Mouse (Mus musculus): Measurements from ENCODE around the gene Borcs6. TPM values are rescaled to one million over a fixed set of nuclear protein-coding genes. Genes with fewer than 3 reads are reported as not detected.
"Not testable (repeated sequence)": the region's sequence is repeated elsewhere in the genome, so short reads cannot be mapped to it uniquely, and the experiment has no call there.

Gene Borcs6
- 10 to 100 TPM; 21.3 to 26.4 TPM for total RNA-seq (2021)
- polyA plus RNA-seq (2012; rRNA removed) = 38.9 and 41.4 TPM in 2 replicates
- long read RNA-seq, transcript Borcs6-201 (1 exons, 1,862 nt) = major isoform, 18 of 18 reads
- long read RNA-seq, partial matches to known transcripts = 0 of 18 reads
- long read RNA-seq, other reads (novel, unspliced or antisense) = 0 of 18 reads

DNA sequence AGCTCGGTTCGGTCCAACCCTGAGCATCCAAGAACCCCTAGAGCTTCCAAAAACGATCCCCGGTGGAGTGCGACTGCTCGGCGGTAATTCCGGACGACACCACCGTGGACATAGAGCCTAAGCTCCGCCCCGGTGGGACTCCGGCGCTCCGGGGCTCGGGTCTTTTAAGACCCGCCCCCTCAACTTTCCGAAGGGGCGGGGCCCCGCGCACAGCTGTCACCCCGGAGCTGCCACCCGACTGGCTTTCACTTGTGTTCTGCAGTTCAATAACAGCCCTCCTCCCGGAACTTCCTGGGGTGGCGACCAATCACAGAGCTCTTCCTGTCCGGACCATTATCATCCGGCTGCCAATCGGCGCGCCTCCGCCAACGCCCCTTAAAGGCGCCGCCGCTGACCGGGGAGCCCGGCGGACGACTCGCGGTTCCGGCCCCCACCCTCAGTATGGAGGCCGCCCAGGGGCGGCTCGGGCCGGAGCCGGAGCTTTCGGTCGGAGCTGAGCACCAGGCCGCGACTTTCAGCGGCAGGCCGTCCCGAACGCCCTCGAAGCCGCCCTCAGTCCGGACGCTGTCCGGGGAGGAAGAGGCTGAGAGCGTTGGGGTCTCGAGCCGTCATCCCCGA lies at the start of gene Borcs6:
Gene Borcs6 (plus strand): TSS at position 361 of the 618 bp plus-strand sequence.
- DNase-seq = peak; percentile 98

- no peak for DNase-seq
Observed at GRCm38 (mm10) chr11:69010400-69011323, 48.9 kb upstream of the Borcs6 start.

DNA sequence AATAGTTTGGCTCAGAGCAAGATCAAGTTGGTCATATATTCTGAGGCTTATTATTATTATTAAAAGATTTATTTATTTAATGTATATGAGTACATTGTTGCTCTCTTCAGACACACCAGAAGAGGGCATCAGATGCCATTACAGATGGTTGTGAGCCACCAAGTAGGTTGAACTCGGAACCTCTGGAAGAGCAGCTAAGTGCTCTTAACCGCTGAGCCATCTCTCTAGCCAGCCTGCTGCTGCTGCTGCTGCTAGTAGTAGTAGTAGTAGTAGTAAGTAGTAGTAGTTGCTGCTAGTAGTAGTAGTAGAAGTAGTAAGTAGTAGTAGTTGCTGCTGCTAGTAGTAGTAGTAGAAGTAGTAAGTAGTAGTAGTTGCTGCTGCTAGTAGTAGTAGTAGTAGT lies 48.1 kb upstream of the Borcs6 start:
- DNase-seq = not testable (repeated sequence)

DNA sequence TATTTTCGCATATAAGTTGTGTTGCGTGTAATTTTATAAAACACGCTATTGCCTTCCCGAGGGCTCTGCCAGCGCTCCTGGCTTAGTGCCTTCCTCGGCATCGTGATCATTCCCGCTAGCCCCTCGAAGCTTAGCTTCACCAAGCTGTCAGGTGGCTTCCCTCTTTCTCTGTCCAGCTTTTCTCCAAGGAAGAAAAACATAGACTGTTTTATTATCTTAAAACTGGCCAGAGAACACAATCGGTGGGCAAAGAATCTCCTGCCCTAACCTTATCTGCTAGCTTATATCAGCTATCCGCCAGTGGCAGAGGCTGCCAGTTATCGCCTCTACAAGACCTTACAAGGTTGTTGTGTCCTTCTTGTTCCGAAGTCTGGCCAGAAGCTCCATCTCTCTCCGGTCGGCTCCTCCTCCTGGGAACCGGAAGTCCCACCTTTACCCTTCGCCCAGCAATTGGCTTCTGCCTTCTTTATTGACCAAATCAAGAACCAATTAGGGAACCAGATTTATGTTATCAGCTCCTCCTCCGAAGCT lies 47.4 kb upstream of the Borcs6 start:
- DNase-seq = peak; percentile 94

DNA sequence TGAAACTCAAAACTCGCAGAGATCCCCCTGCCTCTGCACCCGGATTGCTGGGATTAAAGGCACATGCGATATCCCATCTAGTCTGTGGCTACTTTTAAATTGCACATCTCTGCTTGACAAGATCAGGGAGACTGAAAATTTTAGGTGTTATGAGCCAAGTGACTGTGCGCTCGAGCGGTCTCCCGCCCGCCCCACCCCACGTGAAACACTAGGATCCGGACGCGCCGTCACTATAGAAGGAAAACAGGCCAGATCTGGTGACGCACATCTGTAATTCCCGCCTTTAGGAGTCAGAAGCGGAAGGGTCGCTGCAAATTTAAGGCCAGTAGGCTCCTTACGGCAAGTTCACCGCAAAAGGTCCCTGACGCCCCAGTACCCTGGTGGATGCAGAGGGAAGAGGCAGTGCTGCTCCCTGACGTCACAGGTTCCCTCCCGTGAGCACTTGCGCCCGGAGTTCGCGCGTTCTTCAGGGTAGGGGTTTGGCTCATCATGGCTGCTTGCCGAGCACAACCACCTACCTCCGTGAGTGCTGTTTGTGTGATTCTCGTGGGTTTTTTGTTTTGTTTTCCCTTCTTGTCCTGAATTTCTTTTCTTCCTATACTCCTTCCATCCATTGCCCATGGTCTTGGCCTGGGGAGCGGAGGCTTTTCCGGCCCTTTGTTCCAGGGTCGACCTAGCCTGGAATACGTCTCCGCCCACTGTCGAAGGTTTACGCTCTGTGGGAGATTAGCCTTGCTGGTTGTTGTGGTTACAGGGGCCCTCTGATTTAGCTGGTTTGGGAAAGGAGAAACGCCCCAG lies 43.7 kb upstream of the Borcs6 start, which contains the start of gene Ctc1:
Gene Ctc1 (plus strand): TSS at position 268 of the 798 bp plus-strand sequence.
- peak; percentile 93 for DNase-seq

- no peak for DNase-seq
Observed at GRCm38 (mm10) chr11:69016755-69017154, 42.8 kb upstream of the Borcs6 start.

DNA sequence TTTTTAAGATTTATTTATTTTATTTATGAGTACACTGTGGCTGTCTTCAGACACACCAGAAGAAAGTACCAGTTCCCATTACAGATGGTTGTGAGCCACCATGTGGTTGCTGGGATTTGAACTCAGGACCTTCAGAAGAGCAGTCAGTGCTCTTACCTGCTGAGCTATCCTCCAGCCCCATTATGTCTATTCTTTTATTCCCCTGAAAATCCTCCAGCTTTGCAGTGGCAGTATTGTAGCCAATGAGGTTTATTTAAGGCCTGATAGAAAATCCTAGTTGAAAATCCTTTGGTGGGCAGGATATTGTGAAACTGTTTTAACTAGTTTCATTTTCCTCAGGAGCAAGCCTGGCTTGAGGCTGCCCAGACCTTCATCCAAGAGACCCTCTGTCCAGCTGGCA lies 38.8 kb upstream of the Borcs6 start:
- no peak for DNase-seq

DNA sequence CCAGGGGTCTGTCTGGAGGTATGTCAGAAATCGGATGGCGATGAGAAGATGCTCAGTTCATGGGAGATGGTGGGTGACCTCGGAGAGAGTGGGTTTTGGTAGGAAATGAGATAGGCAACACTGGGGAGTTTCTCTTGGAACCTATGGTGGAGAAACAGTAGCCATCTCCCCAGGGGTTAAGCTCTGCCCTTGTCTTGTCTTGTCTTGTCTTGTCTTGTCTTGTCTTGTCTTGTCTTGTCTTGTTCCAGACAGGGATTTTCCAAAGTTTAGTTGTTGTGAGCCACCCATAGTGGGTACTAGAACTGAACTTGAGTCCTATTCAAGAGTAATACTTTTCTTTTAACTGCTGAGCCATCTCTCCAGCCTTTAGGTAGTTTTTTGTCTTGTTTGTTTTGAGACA lies 33.0 kb upstream of the Borcs6 start:
- no peak for DNase-seq

DNA sequence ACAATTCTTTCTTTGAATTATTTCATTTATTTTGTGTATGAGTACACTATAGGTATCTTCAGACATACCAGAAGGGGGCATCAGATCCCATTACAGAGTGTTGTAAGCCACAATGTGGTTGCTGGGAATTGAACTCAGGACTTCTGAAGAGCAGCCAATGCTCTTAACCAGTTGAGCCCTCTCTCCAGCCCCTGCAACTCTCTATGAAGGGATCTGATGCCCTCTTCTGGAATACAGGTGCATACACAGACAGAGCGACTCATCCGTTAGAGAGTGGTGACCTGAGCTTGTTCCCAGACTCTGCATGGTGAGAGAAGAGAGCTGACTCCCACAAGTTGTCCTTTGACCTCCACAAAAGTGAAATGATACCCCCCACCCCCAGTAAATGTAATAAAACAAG lies 30.7 kb upstream of the Borcs6 start:
- DNase-seq = no peak

DNA sequence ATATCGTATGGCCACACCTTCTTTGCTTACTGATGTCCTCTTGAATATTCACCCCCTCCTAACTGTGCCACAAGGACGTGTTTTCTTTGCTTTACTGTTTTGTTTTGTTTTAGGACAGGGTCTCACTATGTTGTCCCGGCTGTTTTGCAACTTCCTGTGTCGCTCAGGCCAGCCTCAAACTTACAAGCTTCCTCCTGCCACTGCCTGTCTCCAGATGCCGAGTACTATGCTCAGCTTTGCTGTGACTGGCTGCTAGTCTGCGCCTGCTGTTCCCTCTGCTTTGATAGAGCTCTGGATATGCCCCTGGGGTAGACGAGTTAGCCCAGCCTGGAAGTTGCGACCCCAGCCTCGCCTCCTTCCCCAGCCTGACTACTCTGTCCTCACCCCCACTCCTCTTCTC lies 26.0 kb upstream of the Borcs6 start:
- no peak for DNase-seq

- DNase-seq = no peak
Observed at GRCm38 (mm10) chr11:69034585-69034984, 24.9 kb upstream of the Borcs6 start.

GRCm38 (mm10) chr11:69035411-69035810 lies 24.1 kb upstream of the Borcs6 start:
- peak; percentile 29 for DNase-seq

DNA sequence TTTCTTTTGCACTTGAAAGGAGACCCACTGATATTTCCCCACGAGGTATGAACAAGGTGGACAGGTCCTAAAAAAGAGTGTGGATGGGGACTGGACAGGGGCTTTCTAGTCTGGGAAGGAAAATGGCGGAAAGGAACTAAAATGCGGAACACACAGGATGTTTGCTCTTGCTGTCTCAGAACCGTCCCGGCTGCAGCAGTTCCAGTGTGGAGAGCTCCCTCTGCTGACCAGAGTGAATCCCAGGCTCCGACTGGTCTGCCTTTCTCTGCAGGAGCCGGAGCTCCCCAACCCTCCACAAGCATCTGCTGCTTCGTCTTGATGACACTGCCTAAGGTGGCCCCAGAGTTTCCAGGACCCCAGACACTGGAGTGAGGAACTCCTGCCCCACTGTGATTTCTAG lies 23.7 kb upstream of the Borcs6 start:
- DNase-seq = peak; percentile 93

- peak; percentile 91 for DNase-seq
Observed at GRCm38 (mm10) chr11:69036486-69037230, 22.9 kb upstream of the Borcs6 start.

DNA sequence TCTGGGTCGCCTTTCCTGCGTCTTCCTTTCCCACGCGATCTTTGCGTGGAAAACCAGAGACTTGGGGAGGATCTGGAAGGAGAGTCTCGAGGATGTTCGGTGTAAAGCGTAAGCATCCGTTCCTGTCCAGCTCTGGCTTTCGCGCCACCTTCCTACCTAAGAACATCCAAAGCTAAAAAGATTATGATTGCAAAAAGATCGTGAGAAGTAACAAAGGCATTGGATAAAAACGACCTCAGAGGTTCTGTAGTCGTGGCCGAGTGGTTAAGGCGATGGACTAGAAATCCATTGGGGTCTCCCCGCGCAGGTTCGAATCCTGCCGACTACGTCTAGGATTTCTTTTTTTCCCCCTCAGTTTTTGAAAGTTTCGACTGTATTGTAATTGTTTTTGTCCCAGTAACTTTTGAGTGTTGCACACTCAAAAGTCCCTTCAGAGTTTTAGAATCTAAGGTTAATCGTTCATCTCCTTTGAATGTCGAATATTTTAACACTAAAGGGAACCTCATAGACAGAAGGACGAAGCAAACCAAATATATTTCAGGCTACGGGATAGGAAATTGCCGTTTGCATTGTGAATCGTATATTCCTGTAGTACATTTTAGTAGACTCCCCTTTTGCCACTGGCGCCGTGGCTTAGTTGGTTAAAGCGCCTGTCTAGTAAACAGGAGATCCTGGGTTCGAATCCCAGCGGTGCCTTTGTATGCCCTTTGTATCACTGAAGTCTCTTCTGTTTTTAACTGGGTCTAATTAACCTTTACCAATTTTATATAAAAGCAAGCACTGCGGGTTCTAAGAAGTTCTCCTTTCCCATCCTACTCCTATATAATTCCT lies 22.1 kb upstream of the Borcs6 start:
- DNase-seq = peak; percentile 90

DNA sequence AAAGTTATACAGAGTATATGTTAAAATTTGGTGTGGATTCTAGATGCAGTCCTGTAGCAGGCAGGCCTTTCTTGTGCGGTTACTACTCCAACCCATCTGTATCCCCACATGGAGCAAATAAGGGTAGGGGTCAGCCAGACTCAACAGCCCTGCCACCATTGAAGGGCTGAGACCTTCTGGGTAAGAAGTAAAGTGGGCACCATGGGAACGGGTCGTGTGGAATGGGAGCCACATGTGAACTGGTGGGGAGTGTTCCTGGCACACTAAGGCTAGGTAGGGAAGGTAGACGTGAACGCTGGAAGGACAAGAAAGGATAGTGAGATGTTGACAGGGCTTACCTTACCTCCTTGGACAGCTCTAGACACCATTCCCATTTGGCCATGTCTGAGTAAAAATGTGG lies 21.3 kb upstream of the Borcs6 start:
- no peak for DNase-seq

DNA sequence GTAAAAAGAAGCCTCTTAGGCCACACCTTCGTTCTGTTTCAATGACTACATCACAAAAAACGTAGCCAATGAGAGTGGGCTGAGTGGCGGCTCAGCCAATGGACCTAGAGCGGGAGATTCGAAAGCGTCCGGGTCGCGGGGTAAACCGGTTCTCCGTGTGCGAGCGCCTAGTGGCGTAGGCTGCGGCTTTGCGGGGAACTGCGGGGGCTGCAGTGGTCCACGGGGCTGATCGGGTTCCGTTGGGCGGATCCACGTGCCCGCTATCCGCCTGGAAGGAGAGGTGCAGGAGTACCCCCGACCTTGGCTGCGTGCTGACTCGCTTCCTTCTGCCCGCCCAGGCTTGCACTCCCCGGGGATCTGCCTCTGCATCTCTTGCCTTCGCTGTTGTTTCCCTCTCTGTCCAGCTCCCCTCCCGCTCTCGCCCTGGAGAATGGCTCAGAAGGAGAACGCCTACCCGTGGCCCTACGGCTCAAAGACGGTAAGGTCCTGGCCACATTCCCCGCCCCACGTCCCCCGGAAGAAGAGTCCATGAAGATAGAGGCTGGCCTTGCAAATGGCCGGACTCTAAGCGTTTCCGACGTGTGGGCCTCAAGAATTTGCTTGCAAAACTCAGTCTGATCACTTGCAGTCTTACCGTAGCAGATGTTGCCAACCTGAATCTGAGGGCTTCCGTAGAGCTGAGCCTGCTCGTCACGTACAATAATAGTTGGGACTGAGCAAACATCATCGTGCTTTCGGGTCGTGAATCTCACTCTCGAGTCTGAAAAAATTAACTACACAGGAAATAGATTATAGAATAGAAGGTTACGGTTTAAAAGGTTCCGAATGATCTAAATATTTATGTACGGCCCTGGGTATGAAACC lies 13.8 kb upstream of the Borcs6 start, which contains the start of gene Aurkb:
Gene Aurkb (plus strand): TSS at position 117 of the 864 bp plus-strand sequence.
- DNase-seq = peak; percentile 87

GRCm38 (mm10) chr11:69046395-69046774 lies 13.1 kb upstream of the Borcs6 start:
- DNase-seq = no peak

DNA sequence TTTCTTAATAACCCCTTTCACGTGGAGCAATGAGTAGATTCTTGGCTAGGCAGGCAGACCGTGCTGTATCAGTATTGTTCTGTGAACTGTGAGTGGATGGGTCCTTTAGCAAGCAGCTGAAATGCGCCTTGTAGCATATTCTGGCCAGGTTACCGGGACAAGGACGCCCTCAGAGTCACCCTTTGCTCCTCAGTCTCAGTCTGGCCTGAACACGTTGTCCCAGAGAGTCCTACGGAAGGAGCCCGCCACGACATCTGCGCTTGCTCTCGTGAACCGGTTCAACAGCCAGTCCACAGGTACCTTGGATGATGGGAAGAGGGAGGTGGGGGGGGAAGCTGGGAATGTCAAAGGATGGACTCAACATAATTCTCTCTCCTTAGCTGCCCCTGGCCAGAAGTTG lies 11.9 kb upstream of the Borcs6 start:
- DNase-seq = no peak

All from adrenal gland, adult 2 months (tissue).